Mouse (Mus musculus): ENCODE measurements around the gene Sohlh1.
"Not testable (repeated sequence)": the region's sequence is repeated elsewhere in the genome, so short reads cannot be mapped to it uniquely, and the experiment has no call there.

The Sohlh1 gene

GRCm38 (mm10) chr2:25836291-25836690, 10.8 kb downstream of the Sohlh1 start:
- DNase-seq, result peak; percentile 84

DNA sequence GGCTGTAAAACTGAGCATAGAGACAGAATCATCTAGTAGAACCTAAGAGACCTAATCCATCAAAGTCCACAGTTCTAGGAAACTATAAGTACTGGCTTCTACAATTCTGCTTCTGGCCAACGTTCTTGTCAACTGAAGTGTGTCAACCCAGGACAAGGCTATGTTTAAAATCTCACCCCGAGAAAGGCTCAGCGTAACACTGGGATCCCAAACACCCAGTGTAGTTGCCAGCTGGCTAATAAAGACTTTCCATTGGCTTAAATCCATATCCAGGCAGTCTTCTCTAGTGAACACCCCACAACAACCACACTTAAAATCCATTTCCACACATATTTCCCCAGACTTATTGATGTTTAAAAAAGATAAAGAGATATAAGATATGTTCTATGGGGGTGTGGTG, 16.3 kb downstream of the Sohlh1 start:
- DNase-seq, result no peak

DNA sequence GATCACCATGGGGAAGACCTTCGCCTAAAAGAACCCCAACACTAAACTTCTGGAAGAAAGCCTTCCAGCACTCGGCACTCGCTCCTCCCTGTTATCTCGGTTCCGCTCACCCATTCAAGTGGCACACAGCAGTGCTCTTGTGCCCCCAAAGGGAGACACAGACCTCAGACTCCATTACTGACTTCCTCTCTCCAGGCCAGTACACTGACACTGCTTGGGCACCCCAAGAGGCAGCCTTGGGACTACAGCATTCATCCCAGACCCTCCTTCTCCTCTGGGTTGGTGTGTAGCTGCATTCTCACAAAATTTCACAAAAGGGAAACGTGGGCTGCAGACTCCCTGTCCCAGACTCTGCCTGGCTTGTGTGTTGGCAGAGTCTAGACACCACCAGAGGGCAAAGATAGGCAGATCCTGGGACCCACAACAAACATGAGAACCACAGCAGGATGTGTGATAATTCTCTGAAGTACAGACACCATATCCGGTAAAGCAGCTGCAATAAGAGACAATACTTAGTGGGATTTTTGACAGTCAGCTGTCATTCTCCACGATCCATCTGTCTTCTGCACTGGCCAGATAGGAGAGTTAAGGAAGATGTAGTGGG, 18.6 kb downstream of the Sohlh1 start:
- DNase-seq, result no peak

DNA sequence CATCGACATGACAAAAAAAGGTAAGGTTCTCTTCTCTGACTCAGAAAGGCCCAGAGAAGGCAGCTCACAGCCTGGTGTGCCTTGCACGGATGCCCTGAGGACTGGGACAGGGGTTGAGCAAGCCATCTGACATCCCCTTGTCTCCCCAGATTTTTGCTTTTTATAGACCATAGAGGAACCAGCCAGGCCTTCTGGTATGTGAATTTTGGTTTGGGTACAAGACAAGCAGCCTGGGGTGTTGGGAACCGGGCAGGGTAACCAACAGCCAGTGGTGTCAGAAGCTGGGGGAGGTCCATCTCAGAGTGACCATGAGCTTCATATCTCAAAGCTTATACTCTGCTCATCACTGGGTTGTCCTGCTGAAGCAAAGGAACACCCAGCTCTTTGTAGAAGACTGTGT, 22.3 kb downstream of the Sohlh1 start:
- DNase-seq, result no peak

DNA sequence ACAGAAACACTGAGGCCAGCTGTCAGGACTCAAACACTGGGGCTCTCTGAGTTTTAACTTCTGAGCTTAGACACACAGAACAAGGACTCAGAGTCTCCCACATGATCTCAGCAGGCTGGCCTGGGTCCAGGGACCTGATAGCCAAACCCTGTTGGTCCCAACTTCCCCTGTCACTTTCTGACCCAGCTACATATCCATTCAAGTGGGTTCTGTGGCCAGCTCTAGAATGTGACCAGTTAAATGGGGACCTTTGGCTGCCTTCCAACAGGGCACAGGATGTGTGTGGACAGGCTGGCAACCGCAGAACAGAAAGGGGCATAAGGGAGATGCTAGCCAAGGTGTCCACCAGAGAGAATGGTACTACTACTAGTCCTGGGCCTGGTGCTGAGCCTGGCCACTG, 24.2 kb downstream of the Sohlh1 start, which contains the start of gene Lcn9:
Gene Lcn9, plus strand, starts transcription at position 348 of the 400 bp plus-strand sequence.
- DNase-seq, result peak; percentile 22 to 32

DNA sequence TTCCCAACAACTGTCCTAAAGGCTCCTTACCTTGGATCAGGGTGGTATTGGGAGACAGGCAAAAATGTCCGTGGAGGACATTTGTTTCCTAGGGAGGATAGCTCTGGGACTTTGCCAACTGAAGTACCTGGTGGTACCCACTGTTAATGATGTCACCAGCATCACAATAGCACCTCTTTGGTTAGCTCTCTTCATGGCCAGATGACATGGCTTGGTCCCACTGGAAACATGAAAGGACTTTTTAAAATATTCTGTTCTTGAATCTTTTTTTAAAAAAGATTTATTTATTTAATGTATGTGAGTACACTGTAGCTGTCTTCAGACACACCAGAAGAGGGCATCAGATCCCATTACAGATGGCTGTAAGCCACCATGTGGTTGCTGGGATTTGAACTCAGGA, 31.3 kb downstream of the Sohlh1 start, which contains the start of gene Glt6d1:
Gene Glt6d1, minus strand, starts transcription at position 101 of the 400 bp plus-strand sequence.
- not testable (repeated sequence) for DNase-seq

- no peak for DNase-seq
These were observed 33.7 kb downstream of the Sohlh1 start for GRCm38 (mm10) chr2:25813364-25813763.

- DNase-seq, result no peak
These were observed 35.3 kb downstream of the Sohlh1 start for GRCm38 (mm10) chr2:25811711-25812110.

DNA sequence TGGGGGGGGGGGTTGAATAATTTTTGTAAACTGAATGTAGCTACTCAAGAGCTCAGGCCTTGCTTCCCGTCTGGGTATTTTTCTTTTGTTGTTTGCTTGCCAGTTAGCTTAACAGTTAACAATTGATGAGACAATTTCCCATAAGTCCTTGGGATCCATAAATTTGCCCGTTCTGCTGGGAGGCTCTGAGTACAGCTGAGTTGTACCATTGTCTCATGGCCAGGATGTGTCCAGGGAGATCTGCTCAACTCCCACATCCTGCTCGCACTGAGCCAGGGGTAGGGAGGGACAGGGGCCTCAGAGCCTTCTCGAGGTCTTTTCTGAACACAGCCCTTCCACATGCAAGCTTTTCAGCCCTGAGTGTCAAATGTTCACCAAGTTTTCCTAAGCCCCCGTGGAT, 49.0 kb downstream of the Sohlh1 start:
- peak; percentile 11 to 18 for DNase-seq

- DNase-seq, result peak; percentile 28 to 38
These were observed 49.4 kb downstream of the Sohlh1 start for GRCm38 (mm10) chr2:25797635-25798034.
